Mouse (Mus musculus) erythroblast, embryonic 14.5 days (primary cell): ENCODE measurements around the gene Arsb.

Source experiments
- GATA1 ChIP-seq: IDR thresholded peaks from 2 replicates; pipeline ENCODE4 v1.6.1; 2012; ENCODE audit warnings: low read length, inconsistent platforms, mixed read lengths
- TAL1 ChIP-seq: IDR thresholded peaks from 3 replicates; pipeline ENCODE4 v1.6.1; 2012; ENCODE audit warnings: low read length, inconsistent platforms, mixed read lengths

DNA sequence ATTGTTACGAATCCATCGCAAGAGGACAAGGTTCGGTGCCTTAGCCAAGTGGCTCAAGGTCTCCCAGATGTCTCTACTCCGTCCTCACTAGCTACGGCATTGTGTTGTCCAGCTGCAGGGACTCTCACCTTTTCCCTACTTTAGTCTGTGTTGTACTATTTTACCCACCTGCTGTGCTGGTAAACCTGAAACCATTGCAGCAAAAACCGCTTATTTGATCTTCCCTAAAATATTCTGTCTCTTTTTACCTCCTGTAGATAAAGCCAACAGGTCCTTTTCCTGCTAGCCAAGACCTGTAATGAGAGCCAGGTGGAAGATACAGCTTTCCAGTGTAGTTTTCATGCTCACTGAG, 58.8 kb downstream of the Arsb start:
- TF ChIP-seq GATA1 (no peak), TAL1 (no peak)
